Mouse (Mus musculus): ENCODE measurements around the gene Mmp24. TPM values are rescaled to one million over a fixed set of nuclear protein-coding genes. Genes with fewer than 3 reads are reported as not detected.

Mmp24 gene
- polyA plus RNA-seq, 1 experiment from 2014 or later = not detected

- H3K9ac ChIP-seq (ENCODE audit: low read length) = no peak overlapping the region
- H3K27me3 ChIP-seq (ENCODE audit: control insufficient read depth, insufficient read depth, low read length) = no peaks in the 10 kb centered on the region
- no peak overlapping the region for H3K27ac ChIP-seq (replicated peaks in 1 of 2; ENCODE audit: control insufficient read depth in 1 of 2, insufficient read depth in 1 of 2, low read depth in 2 of 2, low read length in 2 of 2)
- H3K4me1 ChIP-seq (ENCODE audit: control insufficient read depth in 2 of 2, insufficient read depth in 2 of 2, low read length in 2 of 2) = no peaks in the 10 kb centered on the region
- no peak for ATAC-seq (ENCODE audit: insufficient number of reproducible peaks, insufficient read depth, low FRiP score, low read depth)
- no peak overlapping the region for H3K4me2 ChIP-seq (ENCODE audit: low read length)
- no peaks in the 10 kb centered on the region for H3K36me3 ChIP-seq (ENCODE audit: control insufficient read depth, insufficient read depth, low read length)
- H3K9me3 ChIP-seq (ENCODE audit: control insufficient read depth, low read length) = no peaks in the 10 kb centered on the region
- H3K4me3 ChIP-seq (ENCODE audit: control insufficient read depth in 1 of 2, insufficient read depth in 1 of 2, low read depth in 1 of 2, low read length in 2 of 2) = no peak overlapping the region
- WGBS = 36% methylated on average over 3 of the region's 3 CpGs
Observed at GRCm38 (mm10) chr2:155837961-155838360, 62.8 kb downstream of the Mmp24 start.

- no peak overlapping the region for H3K27ac ChIP-seq (replicated peaks in 1 of 2; ENCODE audit: control insufficient read depth in 1 of 2, insufficient read depth in 1 of 2, low read depth in 2 of 2, low read length in 2 of 2)
- no peak overlapping the region for H3K4me2 ChIP-seq (ENCODE audit: low read length)
- no peak overlapping the region for H3K9ac ChIP-seq (ENCODE audit: low read length)
- no peaks in the 10 kb centered on the region for H3K36me3 ChIP-seq (ENCODE audit: control insufficient read depth, insufficient read depth, low read length)
- no peaks in the 10 kb centered on the region for H3K4me1 ChIP-seq (ENCODE audit: control insufficient read depth in 2 of 2, insufficient read depth in 2 of 2, low read length in 2 of 2)
- no peak for ATAC-seq (ENCODE audit: insufficient number of reproducible peaks, insufficient read depth, low FRiP score, low read depth)
- no peaks in the 10 kb centered on the region for H3K27me3 ChIP-seq (ENCODE audit: control insufficient read depth, insufficient read depth, low read length)
- WGBS = 74% methylated on average over 4 of the region's 4 CpGs
- no peak overlapping the region for H3K4me3 ChIP-seq (ENCODE audit: control insufficient read depth in 1 of 2, insufficient read depth in 1 of 2, low read depth in 1 of 2, low read length in 2 of 2)
- no peaks in the 10 kb centered on the region for H3K9me3 ChIP-seq (ENCODE audit: control insufficient read depth, low read length)
Observed at GRCm38 (mm10) chr2:155838961-155839360, 63.8 kb downstream of the Mmp24 start.

- Histone ChIP-seq H3K9ac (ENCODE audit: low read length) (no peak overlapping the region), H3K4me2 (ENCODE audit: low read length) (no peak overlapping the region), H3K27me3 (ENCODE audit: control insufficient read depth, insufficient read depth, low read length) (no peaks in the 10 kb centered on the region), H3K4me3 (ENCODE audit: control insufficient read depth in 1 of 2, insufficient read depth in 1 of 2, low read depth in 1 of 2, low read length in 2 of 2) (no peak overlapping the region), H3K9me3 (ENCODE audit: control insufficient read depth, low read length) (no peaks in the 10 kb centered on the region), H3K4me1 (ENCODE audit: control insufficient read depth in 2 of 2, insufficient read depth in 2 of 2, low read length in 2 of 2) (no peaks in the 10 kb centered on the region), H3K36me3 (ENCODE audit: control insufficient read depth, insufficient read depth, low read length) (peaks cover 68% of the 10 kb centered on the region), H3K27ac (replicated peaks in 1 of 2; ENCODE audit: control insufficient read depth in 1 of 2, insufficient read depth in 1 of 2, low read depth in 2 of 2, low read length in 2 of 2) (no peak overlapping the region)
- ATAC-seq (ENCODE audit: insufficient number of reproducible peaks, insufficient read depth, low FRiP score, low read depth) = no peak
- 84% methylated on average over 8 of the region's 8 CpGs for WGBS
Observed at GRCm38 (mm10) chr2:155846930-155847329, 71.8 kb downstream of the Mmp24 start.

GRCm38 (mm10) chr2:155848291-155848690, 73.1 kb downstream of the Mmp24 start:
- Histone ChIP-seq H3K9me3 (ENCODE audit: control insufficient read depth, low read length) (no peaks in the 10 kb centered on the region), H3K9ac (ENCODE audit: low read length) (no peak overlapping the region), H3K27me3 (ENCODE audit: control insufficient read depth, insufficient read depth, low read length) (no peaks in the 10 kb centered on the region), H3K36me3 (ENCODE audit: control insufficient read depth, insufficient read depth, low read length) (peaks cover 82% of the 10 kb centered on the region), H3K4me3 (ENCODE audit: control insufficient read depth in 1 of 2, insufficient read depth in 1 of 2, low read depth in 1 of 2, low read length in 2 of 2) (no peak overlapping the region), H3K4me2 (ENCODE audit: low read length) (no peak overlapping the region), H3K4me1 (ENCODE audit: control insufficient read depth in 2 of 2, insufficient read depth in 2 of 2, low read length in 2 of 2) (no peaks in the 10 kb centered on the region), H3K27ac (replicated peaks in 1 of 2; ENCODE audit: control insufficient read depth in 1 of 2, insufficient read depth in 1 of 2, low read depth in 2 of 2, low read length in 2 of 2) (no peak overlapping the region)
- WGBS = 32% methylated on average over 6 of the region's 6 CpGs
- ATAC-seq (ENCODE audit: insufficient number of reproducible peaks, insufficient read depth, low FRiP score, low read depth) = no peak

- Histone ChIP-seq H3K36me3 (ENCODE audit: control insufficient read depth, insufficient read depth, low read length) (peaks cover 91% of the 10 kb centered on the region), H3K4me2 (ENCODE audit: low read length) (no peak overlapping the region), H3K27me3 (ENCODE audit: control insufficient read depth, insufficient read depth, low read length) (no peaks in the 10 kb centered on the region), H3K9me3 (ENCODE audit: control insufficient read depth, low read length) (no peaks in the 10 kb centered on the region), H3K27ac (replicated peaks in 1 of 2; ENCODE audit: control insufficient read depth in 1 of 2, insufficient read depth in 1 of 2, low read depth in 2 of 2, low read length in 2 of 2) (no peak overlapping the region), H3K4me3 (ENCODE audit: control insufficient read depth in 1 of 2, insufficient read depth in 1 of 2, low read depth in 1 of 2, low read length in 2 of 2) (no peak overlapping the region), H3K9ac (ENCODE audit: low read length) (no peak overlapping the region), H3K4me1 (ENCODE audit: control insufficient read depth in 2 of 2, insufficient read depth in 2 of 2, low read length in 2 of 2) (no peaks in the 10 kb centered on the region)
- no peak for ATAC-seq (ENCODE audit: insufficient number of reproducible peaks, insufficient read depth, low FRiP score, low read depth)
- 66% methylated on average over 7 of the region's 7 CpGs for WGBS
Observed at GRCm38 (mm10) chr2:155849464-155849863, 74.3 kb downstream of the Mmp24 start.

GRCm38 (mm10) chr2:155850120-155850519, 75.0 kb downstream of the Mmp24 start:
- H3K9me3 ChIP-seq (ENCODE audit: control insufficient read depth, low read length) = no peaks in the 10 kb centered on the region
- no peak overlapping the region for H3K27ac ChIP-seq (replicated peaks in 1 of 2; ENCODE audit: control insufficient read depth in 1 of 2, insufficient read depth in 1 of 2, low read depth in 2 of 2, low read length in 2 of 2)
- 84% methylated on average over 7 of the region's 7 CpGs for WGBS
- ATAC-seq (ENCODE audit: insufficient number of reproducible peaks, insufficient read depth, low FRiP score, low read depth) = no peak
- H3K4me1 ChIP-seq (ENCODE audit: control insufficient read depth in 2 of 2, insufficient read depth in 2 of 2, low read length in 2 of 2) = no peaks in the 10 kb centered on the region
- H3K36me3 ChIP-seq (ENCODE audit: control insufficient read depth, insufficient read depth, low read length) = peaks cover 89% of the 10 kb centered on the region
- no peak overlapping the region for H3K4me3 ChIP-seq (ENCODE audit: control insufficient read depth in 1 of 2, insufficient read depth in 1 of 2, low read depth in 1 of 2, low read length in 2 of 2)
- H3K4me2 ChIP-seq (ENCODE audit: low read length) = no peak overlapping the region
- no peaks in the 10 kb centered on the region for H3K27me3 ChIP-seq (ENCODE audit: control insufficient read depth, insufficient read depth, low read length)
- H3K9ac ChIP-seq (ENCODE audit: low read length) = no peak overlapping the region

GRCm38 (mm10) chr2:155852536-155852935, 77.4 kb downstream of the Mmp24 start:
- Histone ChIP-seq H3K36me3 (ENCODE audit: control insufficient read depth, insufficient read depth, low read length) (peaks cover 88% of the 10 kb centered on the region), H3K9me3 (ENCODE audit: control insufficient read depth, low read length) (no peaks in the 10 kb centered on the region), H3K27ac (replicated peaks in 1 of 2; ENCODE audit: control insufficient read depth in 1 of 2, insufficient read depth in 1 of 2, low read depth in 2 of 2, low read length in 2 of 2) (no peak overlapping the region), H3K4me1 (ENCODE audit: control insufficient read depth in 2 of 2, insufficient read depth in 2 of 2, low read length in 2 of 2) (no peaks in the 10 kb centered on the region), H3K4me2 (ENCODE audit: low read length) (no peak overlapping the region), H3K27me3 (ENCODE audit: control insufficient read depth, insufficient read depth, low read length) (no peaks in the 10 kb centered on the region), H3K4me3 (ENCODE audit: control insufficient read depth in 1 of 2, insufficient read depth in 1 of 2, low read depth in 1 of 2, low read length in 2 of 2) (no peak overlapping the region), H3K9ac (ENCODE audit: low read length) (no peak overlapping the region)
- WGBS = 93% methylated on average over 5 of the region's 5 CpGs
- ATAC-seq (ENCODE audit: insufficient number of reproducible peaks, insufficient read depth, low FRiP score, low read depth) = no peak

- Histone ChIP-seq H3K9me3 (ENCODE audit: control insufficient read depth, low read length) (no peaks in the 10 kb centered on the region), H3K4me2 (ENCODE audit: low read length) (no peak overlapping the region), H3K4me1 (ENCODE audit: control insufficient read depth in 2 of 2, insufficient read depth in 2 of 2, low read length in 2 of 2) (no peaks in the 10 kb centered on the region), H3K4me3 (ENCODE audit: control insufficient read depth in 1 of 2, insufficient read depth in 1 of 2, low read depth in 1 of 2, low read length in 2 of 2) (no peak overlapping the region), H3K27ac (replicated peaks in 1 of 2; ENCODE audit: control insufficient read depth in 1 of 2, insufficient read depth in 1 of 2, low read depth in 2 of 2, low read length in 2 of 2) (no peak overlapping the region), H3K27me3 (ENCODE audit: control insufficient read depth, insufficient read depth, low read length) (no peaks in the 10 kb centered on the region), H3K9ac (ENCODE audit: low read length) (no peak overlapping the region), H3K36me3 (ENCODE audit: control insufficient read depth, insufficient read depth, low read length) (peaks cover 47% of the 10 kb centered on the region)
- ATAC-seq (ENCODE audit: insufficient number of reproducible peaks, insufficient read depth, low FRiP score, low read depth) = no peak
- 85% methylated on average over 7 of the region's 7 CpGs for WGBS
Observed at GRCm38 (mm10) chr2:155860102-155860501, 85.0 kb downstream of the Mmp24 start.

Data from heart, embryonic 14.5 days (tissue).